7 mouse cellular contexts compared by ENCODE assay signal in genomic region chr14:79299796-79300195, GRCm38 (mm10). TPM values are rescaled to one million over a fixed set of nuclear protein-coding genes. Genes with fewer than 3 reads are reported as not detected.
A peak's percentile ranks its signal among the peaks of the same experiment; 100 is the strongest.
DNase-seq lines count a peak whose midpoint lies in the region; ATAC-seq and TF ChIP-seq lines count a peak whose summit lies in the region.

No protein-coding gene starts in this region.

- no peak overlapping the region for H3K9ac ChIP-seq in kidney, embryonic 15.5 days

- no peaks in the 10 kb centered on the region; the same call in 1 of the 2 replicates for H3K4me1 ChIP-seq in embryonic fibroblast, embryonic 13.5 days (ENCODE audit: control insufficient read depth, insufficient read depth, low read length)
- peaks cover 29% of the 10 kb centered on the region for H3K4me1 ChIP-seq in kidney, embryonic 15.5 days

- DNase-seq in right cerebral cortex, adult 18-20 months, result peak; percentile 54
- no peak for DNase-seq in right cerebral cortex, postnatal 14 days
- DNase-seq in lung, postnatal 14 days, result peak; percentile 61
- DNase-seq in embryo, embryonic 10.5 days (ENCODE audit: low spot score), result no peak

- H3K9me3 ChIP-seq in kidney, embryonic 15.5 days (replicated peaks), result no peaks in the 10 kb centered on the region

- no peak for ATAC-seq in kidney, embryonic 15.5 days (replicated peaks; ENCODE audit: low FRiP score)
- no peak for ATAC-seq in activated CD4-positive, CD25-positive, alpha-beta regulatory T cell, adult 4 months

- TF ChIP-seq CTCF in embryonic fibroblast, embryonic 13.5 days (IDR thresholded peaks at IDR 0.05; ENCODE audit: borderline replicate concordance, insufficient read depth, low read length), result no peak

- H3K36me3 ChIP-seq in kidney, embryonic 15.5 days, result no peaks in the 10 kb centered on the region

- peaks cover 22% of the 10 kb centered on the region for H3K27me3 ChIP-seq in kidney, embryonic 15.5 days

- no peak for TF ChIP-seq POLR2A in embryonic fibroblast, embryonic 13.5 days (IDR thresholded peaks at IDR 0.05; ENCODE audit: low read depth, low read length)

- H3K4me2 ChIP-seq in kidney, embryonic 15.5 days, result peak overlapping the region; percentile 94

- H3K27ac ChIP-seq in embryonic fibroblast, embryonic 13.5 days (ENCODE audit: insufficient read depth, low read length), result no peak overlapping the region
- H3K27ac ChIP-seq in kidney, embryonic 15.5 days, result no peak overlapping the region

- WGBS in kidney, embryonic 15.5 days, result 29% methylated on average over 6 of the region's 6 CpGs

- H3K4me3 ChIP-seq in embryonic fibroblast, embryonic 13.5 days (ENCODE audit: insufficient read depth, low read length), result peak overlapping the region; percentile 39; the same call in 1 of the 2 replicates
- H3K4me3 ChIP-seq in kidney, embryonic 15.5 days (replicated peaks), result peak overlapping the region; percentile 52

RNA-seq across cellular contexts. Expression of gene Rgcc, which starts 1.6 kb away (rescaled TPM):
- polyA plus RNA-seq in embryonic fibroblast, embryonic 13.5 days (2011; ENCODE audit: insufficient read length, low read depth, missing spikeins), result 3.1 and 7.1 TPM in 2 replicates
- polyA plus RNA-seq in kidney, embryonic 15.5 days (2015; fragmentation: Nextera tagmentation; extraction: Ambion mirVana), result 28.7 and 29.7 TPM in 2 replicates
- polyA plus RNA-seq in activated CD4-positive, CD25-positive, alpha-beta regulatory T cell, adult 4 months (2017; shearing (Covaris generic)), result 10 to 100 TPM; 27.5 to 38.3 TPM

RNA-seq across cellular contexts. Expression of gene Zfp957, which starts 52.6 kb away (rescaled TPM):
- not detected in 2 replicates for polyA plus RNA-seq in embryonic fibroblast, embryonic 13.5 days (2011; ENCODE audit: insufficient read length, low read depth, missing spikeins)
- 0.14 TPM in 1 of 2 replicates, not detected in the other for polyA plus RNA-seq in kidney, embryonic 15.5 days (2015; fragmentation: Nextera tagmentation; extraction: Ambion mirVana)
- polyA plus RNA-seq in activated CD4-positive, CD25-positive, alpha-beta regulatory T cell, adult 4 months (2017; shearing (Covaris generic)), result under 1 TPM in 1 of 2 experiments, not detected in 1; 0.12 TPM

Comparison
In these comparisons a context has a peak if more than half of its experiments do, and no peak if none do; other contexts are left out.
1. DNase-seq: peak in right cerebral cortex, adult 18-20 months (single experiment) and lung, postnatal 14 days (single experiment); none in right cerebral cortex, postnatal 14 days (single experiment) and embryo, embryonic 10.5 days (single experiment).